Mouse (Mus musculus): ENCODE data around the gene 9130230L23Rik. TPM values are rescaled to one million over a fixed set of nuclear protein-coding genes. Genes with fewer than 3 reads are reported as not detected.

The 9130230L23Rik gene
- total and polyA plus RNA-seq, 3 experiments = 0.22 TPM; not detected in 2

DNA sequence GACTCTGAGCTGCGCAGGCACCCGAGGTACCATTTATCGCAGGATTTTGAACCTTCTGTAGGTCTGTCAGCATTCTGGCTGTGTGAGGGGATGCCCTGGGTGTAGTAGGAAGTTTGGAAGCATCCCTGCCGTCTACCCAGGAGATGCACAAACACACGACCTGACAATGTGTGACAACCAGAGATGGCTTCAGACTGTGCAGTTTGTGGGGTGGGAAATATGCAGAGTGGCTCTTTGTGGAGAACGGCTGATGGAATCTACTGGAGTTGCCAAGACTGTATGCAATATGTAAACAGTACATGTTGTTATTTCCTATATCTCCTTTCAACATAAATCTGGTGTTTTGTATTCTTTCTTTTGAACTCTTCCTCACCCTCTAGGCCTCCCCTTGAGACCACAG is 33.0 kb upstream of the 9130230L23Rik start:
- Histone ChIP-seq H3K4me3 (ENCODE audit: control insufficient read depth in 1 of 2, insufficient read depth in 1 of 2, low read depth in 2 of 2, low read length in 2 of 2) (no peak overlapping the region), H3K79me2 (ENCODE audit: control insufficient read depth, insufficient read depth, low read length, poor library complexity) (no peaks in the 10 kb centered on the region), H3K36me3 (ENCODE audit: control insufficient read depth in 1 of 2, insufficient read depth in 2 of 2, low read length in 2 of 2) (no peaks in the 10 kb centered on the region), H3K9me3 (replicated peaks; ENCODE audit: insufficient read depth, low read length) (no peaks in the 10 kb centered on the region), H3K4me1 (ENCODE audit: control insufficient read depth in 1 of 2, insufficient read depth in 2 of 2, low read length in 2 of 2) (no peaks in the 10 kb centered on the region; a peak in 1 of 4 replicates), H3K27me3 (ENCODE audit: control insufficient read depth in 1 of 2, insufficient read depth in 2 of 2, low read length in 2 of 2) (peaks cover 0 to 2% of the 10 kb centered on the region in 2 experiments; a peak in 1 of 4 replicates), H3K27ac (ENCODE audit: control insufficient read depth, low read depth, low read length) (no peak overlapping the region), H3K9ac (ENCODE audit: control insufficient read depth, low read depth, low read length, poor library complexity, severe bottlenecking) (no peak overlapping the region)
- TF ChIP-seq BHLHE40 (IDR thresholded peaks at IDR 0.05; ENCODE audit: borderline replicate concordance, low read depth, low read length) = no peak
- TF ChIP-seq ZKSCAN1 (IDR thresholded peaks at IDR 0.05; ENCODE audit: low read depth, low read length) = no peak
- TF ChIP-seq HCFC1 (IDR thresholded peaks at IDR 0.05; ENCODE audit: low read depth, low read length) = no peak
- TF ChIP-seq CTCF (IDR thresholded peaks at IDR 0.05 in 2 of 3, conservative IDR thresholded peaks at IDR 0.05 in 1 of 3; ENCODE audit: control insufficient read depth in 1 of 3, insufficient read depth in 1 of 3, low read depth in 2 of 3, low read length in 3 of 3, poor library complexity in 1 of 3, severe bottlenecking in 1 of 3) = no peak
- TF ChIP-seq JUND (IDR thresholded peaks at IDR 0.05; ENCODE audit: low read depth, low read length) = no peak
- no peak for TF ChIP-seq TCF12 (IDR thresholded peaks at IDR 0.05; ENCODE audit: low read depth, low read length)
- no peak for TF ChIP-seq USF2 (IDR thresholded peaks at IDR 0.05; ENCODE audit: borderline replicate concordance in 1 of 2, insufficient read depth in 1 of 2, low read depth in 1 of 2, low read length in 2 of 2)
- no peak for TF ChIP-seq MXI1 (IDR thresholded peaks at IDR 0.05; ENCODE audit: low read depth, low read length)
- TF ChIP-seq RAD21 (IDR thresholded peaks at IDR 0.05; ENCODE audit: low read depth, low read length) = no peak
- TF ChIP-seq MAZ (IDR thresholded peaks at IDR 0.05; ENCODE audit: low read depth, low read length) = no peak
- TF ChIP-seq MYC (IDR thresholded peaks at IDR 0.05; ENCODE audit: low read depth, low read length) = no peak
- TF ChIP-seq CHD1 (IDR thresholded peaks at IDR 0.05; ENCODE audit: low read depth, low read length) = no peak
- no peak for TF ChIP-seq MAX (IDR thresholded peaks at IDR 0.05; ENCODE audit: low read length)
- no peak for DNase-seq (ENCODE audit: low read depth, low spot score)

DNA sequence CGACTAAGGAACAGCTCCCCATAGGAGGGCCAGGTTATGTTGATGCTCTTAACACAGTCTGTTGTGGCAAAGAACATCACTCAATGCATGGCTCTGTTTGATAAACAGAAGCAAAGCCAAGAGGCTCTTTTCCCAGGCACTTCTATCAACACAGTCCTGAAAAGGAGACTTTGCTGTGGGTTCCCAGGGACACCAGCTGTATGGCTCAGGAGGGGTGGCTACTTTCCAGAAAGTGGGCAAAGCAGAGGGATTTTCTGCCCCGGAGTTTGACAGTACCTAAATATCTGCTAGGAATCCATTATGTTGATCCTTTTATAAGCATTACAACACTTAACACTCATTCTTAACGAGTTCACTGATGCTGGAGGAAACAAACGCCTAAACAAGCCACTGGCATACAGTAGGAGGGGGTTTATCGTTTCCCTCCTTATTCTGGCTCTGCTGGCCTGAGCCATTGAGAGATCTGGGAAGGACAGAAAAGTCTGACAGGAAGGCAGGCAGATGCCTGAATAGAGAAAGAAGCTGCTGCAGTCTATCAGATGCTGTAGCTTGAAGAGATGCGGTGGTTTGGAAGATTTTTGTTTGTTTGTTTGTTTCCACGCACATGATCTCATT is 32.5 kb upstream of the 9130230L23Rik start:
- TF ChIP-seq GATA1 (IDR thresholded peaks at IDR 0.05; ENCODE audit: low read depth, low read length) (no peak), E2F4 (IDR thresholded peaks at IDR 0.05; ENCODE audit: borderline replicate concordance, low read depth, low read length) (no peak), KAT2A (conservative IDR thresholded peaks at IDR 0.05; ENCODE audit: low read depth, low read length) (no peak), ZC3H11A (IDR thresholded peaks at IDR 0.05; ENCODE audit: low read depth, low read length) (no peak), BHLHE40 (IDR thresholded peaks at IDR 0.05; ENCODE audit: borderline replicate concordance, low read depth, low read length) (no peak), ETS1 (IDR thresholded peaks at IDR 0.05; ENCODE audit: low read depth, low read length) (no peak), RCOR1 (IDR thresholded peaks at IDR 0.05; ENCODE audit: low read depth, low read length) (no peak), RAD21 (IDR thresholded peaks at IDR 0.05; ENCODE audit: low read depth, low read length) (no peak), EP300 (IDR thresholded peaks at IDR 0.05; ENCODE audit: low read depth in 1 of 2, low read length in 2 of 2) (no peak), POLR2A (IDR thresholded peaks at IDR 0.05; ENCODE audit: control insufficient read depth in 1 of 2, insufficient read depth in 1 of 2, low read depth in 1 of 2, low read length in 2 of 2, poor library complexity in 1 of 2) (no peak), ELF1 (IDR thresholded peaks at IDR 0.05; ENCODE audit: low read depth, low read length) (no peak), USF2 (IDR thresholded peaks at IDR 0.05; ENCODE audit: borderline replicate concordance in 1 of 2, insufficient read depth in 1 of 2, low read depth in 1 of 2, low read length in 2 of 2) (no peak), MXI1 (IDR thresholded peaks at IDR 0.05; ENCODE audit: low read depth, low read length) (no peak), POLR2AphosphoS5 (IDR thresholded peaks at IDR 0.05; ENCODE audit: borderline replicate concordance, low read depth, low read length) (no peak), SMC3 (IDR thresholded peaks at IDR 0.05; ENCODE audit: low read depth, low read length) (no peak), MYC (IDR thresholded peaks at IDR 0.05; ENCODE audit: low read depth, low read length) (no peak), MEF2A (IDR thresholded peaks at IDR 0.05; ENCODE audit: extremely low read depth, insufficient replicate concordance, low read depth, low read length, poor library complexity, severe bottlenecking) (no peak), MAFK (IDR thresholded peaks at IDR 0.05; ENCODE audit: borderline replicate concordance, low read depth, low read length) (no peak), NRF1 (IDR thresholded peaks at IDR 0.05; ENCODE audit: insufficient read depth, low read depth, low read length, poor library complexity, severe bottlenecking) (no peak), ZKSCAN1 (IDR thresholded peaks at IDR 0.05; ENCODE audit: low read depth, low read length) (no peak)

More for the DNA sequence above, 32.5 kb upstream of the 9130230L23Rik start:
- H3K79me2 ChIP-seq (ENCODE audit: control insufficient read depth, insufficient read depth, low read length, poor library complexity) = no peaks in the 10 kb centered on the region
- H3K27ac ChIP-seq (ENCODE audit: control insufficient read depth, low read depth, low read length) = no peak overlapping the region
- DNase-seq (ENCODE audit: low read depth, low spot score) = no peak
- H3K4me3 ChIP-seq (ENCODE audit: control insufficient read depth in 1 of 2, insufficient read depth in 1 of 2, low read depth in 2 of 2, low read length in 2 of 2) = no peak overlapping the region
- H3K9ac ChIP-seq (ENCODE audit: control insufficient read depth, low read depth, low read length, poor library complexity, severe bottlenecking) = no peak overlapping the region
- peaks cover 0 to 1% of the 10 kb centered on the region in 2 experiments; a peak in 2 of 4 replicates for H3K4me1 ChIP-seq (ENCODE audit: control insufficient read depth in 1 of 2, insufficient read depth in 2 of 2, low read length in 2 of 2)
- H3K27me3 ChIP-seq (ENCODE audit: control insufficient read depth in 1 of 2, insufficient read depth in 2 of 2, low read length in 2 of 2) = peaks cover 0 to 2% of the 10 kb centered on the region in 2 experiments; a peak in 1 of 4 replicates
- H3K9me3 ChIP-seq (replicated peaks; ENCODE audit: insufficient read depth, low read length) = no peaks in the 10 kb centered on the region
- no peaks in the 10 kb centered on the region for H3K36me3 ChIP-seq (ENCODE audit: control insufficient read depth in 1 of 2, insufficient read depth in 2 of 2, low read length in 2 of 2)

All from MEL (cell line).